Mouse (Mus musculus) bone marrow, adult 2 months (tissue): ENCODE results near the gene Sbno1. TPM values are rescaled to one million over a fixed set of nuclear protein-coding genes. Genes with fewer than 3 reads are reported as not detected.

Experiments
- H3K27ac ChIP-seq: fragments of 200-500 bp; 2 replicates; pipeline ENCODE4 v1.5.1; 2012; ENCODE audit warnings: low read depth, mild to moderate bottlenecking, control low read depth, inconsistent platforms, low read length; ENCODE audit not compliant: control insufficient read depth, poor library complexity, insufficient read depth
- H3K4me1 ChIP-seq: fragments of 200-500 bp; 2 replicates; pipeline ENCODE4 v1.6.1; 2011; ENCODE audit warnings: low read length; ENCODE audit not compliant: control insufficient read depth, insufficient read depth
- H3K4me3 ChIP-seq: fragments of 200-500 bp; replicated peaks from 2 replicates; pipeline ENCODE3; 2011; ENCODE audit warnings: mild to moderate bottlenecking, low read depth, low read length, control low read depth; ENCODE audit not compliant: control insufficient read depth
- CTCF ChIP-seq: fragments of 200-500 bp; IDR thresholded peaks from 2 replicates; pipeline ENCODE4 v1.5.1; 2011; ENCODE audit warnings: low read length, control low read depth; ENCODE audit not compliant: control insufficient read depth, insufficient read depth
- POLR2A ChIP-seq: fragments of 200-500 bp; IDR thresholded peaks from 2 replicates; pipeline ENCODE4 v1.6.1; 2011; ENCODE audit warnings: low read depth, mild to moderate bottlenecking, control low read depth, low read length, borderline replicate concordance; ENCODE audit not compliant: control insufficient read depth
- WGBS: fragments of 180-500 bp; shearing (Covaris S2); methylation state at CpG from one replicate; pipeline ENCODE4 v1.1.7; 2018; 5-methylcytosine and 5-hydroxymethylcytosine counted together
- polyA plus RNA-seq: library from polyadenylated mRNA; stranded (reverse); fragments of >200 nt; gene quantifications from 2 replicates; pipeline ENCODE4 v1.2.4, GENCODE M21; 2011; ENCODE audit warnings: low replicate concordance; ENCODE audit not compliant: missing spikeins, insufficient read depth, insufficient read length

Gene Sbno1
- polyA plus RNA-seq, 1 experiment, result 50.4 TPM

DNA sequence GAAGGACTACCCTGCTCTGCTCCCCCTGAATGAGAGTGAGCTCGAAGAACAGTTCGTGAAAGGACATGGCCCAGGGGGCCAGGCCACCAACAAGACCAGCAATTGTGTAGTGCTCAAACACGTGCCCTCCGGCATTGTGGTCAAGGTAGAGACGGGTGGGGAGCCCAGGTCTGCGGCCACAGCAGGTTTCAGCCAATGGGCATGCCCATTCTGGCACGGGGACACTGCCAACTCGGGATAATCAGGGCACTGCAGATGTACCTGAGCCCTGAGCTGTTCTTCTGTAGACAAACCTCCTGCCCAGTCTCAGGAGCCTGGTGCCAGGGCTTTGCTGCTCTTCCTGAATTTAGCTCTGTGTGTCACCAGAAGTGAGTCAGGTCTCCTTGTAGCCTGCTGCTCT, 87.0 kb downstream of the Sbno1 start:
- no peak overlapping the region for H3K4me3 ChIP-seq
- no peak overlapping the region for H3K27ac ChIP-seq
- no peak for TF ChIP-seq CTCF
- TF ChIP-seq POLR2A, result no peak
- H3K4me1 ChIP-seq, result no peaks in the 10 kb centered on the region
- 80% methylated on average over 8 of the region's 8 CpGs for WGBS

DNA sequence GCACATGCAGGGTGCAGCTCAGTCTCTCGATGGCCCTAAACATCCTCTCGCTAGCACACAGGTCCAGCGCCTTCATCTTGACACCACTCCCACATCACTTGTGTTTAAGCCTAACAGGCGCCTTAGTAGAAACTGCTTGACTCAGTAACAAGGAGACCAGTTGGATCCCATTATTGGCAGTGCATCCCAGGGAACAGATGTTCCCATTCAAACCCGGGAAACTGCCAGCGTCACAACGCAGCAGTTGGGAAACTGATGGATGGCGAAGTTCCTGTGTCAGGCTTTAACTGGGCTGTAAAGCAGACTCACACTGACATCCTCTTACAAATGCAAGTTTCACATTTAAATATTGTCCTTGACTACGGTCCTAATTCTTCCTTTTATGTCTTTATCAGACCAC, 87.9 kb downstream of the Sbno1 start:
- 84% methylated on average over 9 of the region's 9 CpGs for WGBS
- H3K4me3 ChIP-seq, result no peak overlapping the region
- no peaks in the 10 kb centered on the region for H3K4me1 ChIP-seq
- TF ChIP-seq POLR2A (no peak), CTCF (no peak)
- H3K27ac ChIP-seq, result no peak overlapping the region

DNA sequence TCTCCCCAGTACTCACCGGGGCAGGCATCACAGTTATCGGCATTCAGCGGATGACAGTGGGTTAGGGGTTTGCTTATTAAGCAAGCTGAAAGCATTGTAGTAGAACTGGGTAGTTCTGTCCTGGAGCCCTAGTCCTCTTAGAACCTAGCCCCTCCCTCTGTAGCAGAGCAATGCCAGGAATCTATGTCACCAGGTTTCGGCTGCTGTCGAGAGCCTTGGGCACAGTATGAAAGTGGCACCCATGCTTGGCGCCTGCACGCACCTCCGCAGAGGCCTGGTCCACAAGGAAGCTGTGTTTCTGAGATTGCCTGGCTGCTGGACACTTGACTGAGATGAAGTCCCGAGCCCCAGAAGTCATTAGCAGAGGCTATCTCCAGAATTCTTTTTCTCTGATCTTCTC, 88.7 kb downstream of the Sbno1 start:
- TF ChIP-seq POLR2A, result no peak
- no peak for TF ChIP-seq CTCF
- WGBS, result 85% methylated on average over 9 of the region's 9 CpGs
- H3K4me1 ChIP-seq, result no peaks in the 10 kb centered on the region
- H3K27ac ChIP-seq, result no peak overlapping the region
- no peak overlapping the region for H3K4me3 ChIP-seq

DNA sequence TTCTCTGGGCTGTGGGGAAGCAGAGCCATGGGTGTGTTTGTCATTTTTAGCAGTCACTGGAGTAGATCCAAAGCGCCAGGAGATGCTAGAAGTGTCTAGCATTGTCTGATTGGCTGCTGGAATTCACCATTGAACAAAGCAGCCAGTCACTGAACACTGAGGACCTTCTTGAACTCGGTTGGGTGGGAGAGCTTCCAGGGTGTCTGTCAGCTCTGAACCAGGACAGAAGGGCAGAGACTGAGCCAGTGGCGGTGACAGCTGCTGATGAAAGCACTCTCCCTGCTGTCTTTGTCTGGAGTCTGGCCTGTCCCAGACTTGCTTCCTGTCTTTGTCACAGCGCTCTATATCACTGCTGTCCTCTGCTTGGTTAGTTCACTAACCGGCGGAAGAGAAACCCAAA, 91.4 kb downstream of the Sbno1 start:
- no peak for TF ChIP-seq CTCF
- 73% methylated on average over 6 of the region's 6 CpGs for WGBS
- Histone ChIP-seq H3K4me3 (no peak overlapping the region), H3K4me1 (no peaks in the 10 kb centered on the region), H3K27ac (no peak overlapping the region)

DNA sequence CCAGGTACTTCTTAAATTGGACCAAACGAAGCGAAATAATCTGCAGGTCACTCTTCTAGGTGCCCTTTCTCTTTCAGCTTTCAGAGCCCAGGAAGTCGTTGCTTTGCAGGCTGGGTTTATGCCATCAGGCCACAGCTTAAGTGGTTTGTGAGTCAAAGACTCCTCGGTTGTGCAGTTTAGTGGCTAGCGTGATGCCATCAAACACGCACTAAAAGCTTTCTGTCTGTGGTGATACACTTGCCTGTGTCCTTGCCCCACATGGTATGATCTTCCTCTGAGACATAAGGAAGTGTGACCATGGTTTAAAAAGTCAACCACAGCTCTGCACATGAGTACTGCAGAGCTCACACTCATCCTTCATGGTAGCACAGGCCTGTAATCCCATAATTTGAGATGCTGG, 95.7 kb downstream of the Sbno1 start:
- Histone ChIP-seq H3K4me1 (peaks cover 3% of the 10 kb centered on the region; the same call in 1 of the 2 replicates), H3K27ac (no peak overlapping the region), H3K4me3 (no peak overlapping the region)
- WGBS, result 76% methylated on average over 6 of the region's 6 CpGs
- TF ChIP-seq POLR2A (no peak), CTCF (no peak)

DNA sequence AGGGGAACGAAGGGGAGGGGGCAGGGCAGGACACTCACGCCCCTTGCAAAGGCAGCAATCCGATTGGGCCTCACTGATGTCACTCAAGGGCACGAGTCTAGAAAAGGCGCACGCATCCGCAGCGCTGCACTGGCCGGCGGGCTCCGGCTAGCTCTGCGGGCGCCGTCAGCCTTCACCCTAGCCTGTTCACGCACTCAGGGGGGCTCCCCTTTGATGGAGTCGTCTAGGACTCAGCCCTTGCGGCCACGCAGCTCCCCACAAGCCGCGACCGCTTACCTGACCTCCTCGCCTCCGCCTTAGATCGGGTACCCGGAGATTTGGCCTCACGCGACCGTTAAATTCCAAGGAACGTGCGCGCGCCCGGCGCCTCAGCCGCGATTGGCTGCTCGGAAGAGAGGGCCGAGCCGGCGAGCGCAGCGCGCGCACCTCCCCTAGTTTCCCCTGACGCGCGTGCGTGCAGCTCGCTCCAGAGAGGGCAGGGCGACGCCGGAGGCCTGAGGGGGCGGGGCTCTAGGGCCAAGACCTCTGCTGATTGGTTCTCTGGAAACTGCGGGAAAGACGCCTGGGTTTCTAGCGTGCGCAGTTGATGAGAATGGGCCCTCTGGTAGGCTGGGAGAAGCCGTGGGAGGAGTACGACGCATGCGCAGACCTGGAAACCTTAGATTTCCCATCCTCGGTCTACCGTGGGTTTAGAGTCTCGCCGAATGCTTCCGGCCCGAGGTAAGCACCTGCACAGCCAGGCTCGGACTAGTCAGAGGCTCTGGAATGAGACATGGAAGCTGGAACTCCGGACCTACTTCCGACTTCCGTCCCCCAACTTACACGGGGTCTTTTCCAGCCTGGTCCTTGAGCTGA, 98.1 kb downstream of the Sbno1 start, which contains the start of the genes Mphosph9 and 2810006K23Rik:
Gene Mphosph9 (minus strand): TSS at position 463 of the 855 bp plus-strand sequence.
Gene 2810006K23Rik (plus strand): TSS at position 580 of the 855 bp plus-strand sequence.
- peak within 1 kb of the TSS; percentile 95 for H3K4me3 ChIP-seq
- peak; percentile 99 for TF ChIP-seq POLR2A
- TF ChIP-seq CTCF, result 0 out of 2 replicates have a peak, but pooled peaks have one; percentile 1
- peak within 1 kb of the TSS; percentile 95 for H3K27ac ChIP-seq
- H3K4me1 ChIP-seq, result peaks cover 3% of the 10 kb centered on the region; the same call in 1 of the 2 replicates
- WGBS, result under 1% methylated on average over 72 of the region's 72 CpGs

DNA sequence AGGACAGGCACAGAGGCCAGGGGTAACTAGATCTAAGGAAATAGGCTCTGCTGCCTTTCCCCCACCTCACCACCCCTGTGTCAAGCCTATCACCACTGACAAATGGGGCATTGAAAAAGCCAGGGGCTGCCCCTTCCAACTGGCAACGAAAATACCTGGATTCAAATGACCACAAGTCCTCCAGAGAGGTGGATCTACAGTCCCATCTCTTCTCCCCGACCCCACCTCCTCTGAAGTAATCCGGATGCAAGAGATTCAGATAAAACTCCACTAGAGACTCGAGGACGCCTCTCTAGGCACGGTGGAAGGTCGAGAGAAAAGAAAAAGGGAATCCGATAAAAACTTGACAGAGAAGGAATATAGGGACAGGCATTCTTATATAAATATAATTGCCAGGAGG, 99.0 kb downstream of the Sbno1 start:
- Histone ChIP-seq H3K4me3 (peak overlapping the region; percentile 27), H3K4me1 (peaks cover 3% of the 10 kb centered on the region; the same call in 1 of the 2 replicates), H3K27ac (no peak overlapping the region)
- TF ChIP-seq POLR2A, result no peak
- under 1% methylated on average over 8 of the region's 8 CpGs for WGBS

Other genes starting within 250 kb of the Sbno1 start
- gene Pitpnm2, start 176.2 kb downstream of the Sbno1 start, polyA plus RNA-seq, result 10.8 and 11.6 TPM in 2 replicates
- 7.1 and 10.3 TPM in 2 replicates for gene Mphosph9, start 98.0 kb downstream of the Sbno1 start, polyA plus RNA-seq
- 3.1 and 6.3 TPM in 2 replicates for gene 2810006K23Rik, start 97.9 kb downstream of the Sbno1 start, polyA plus RNA-seq
- 35.9 and 43.9 TPM in 2 replicates for gene Cdk2ap1, start 62.9 kb downstream of the Sbno1 start, polyA plus RNA-seq
- gene Kmt5a, start 13.9 kb upstream of the Sbno1 start, polyA plus RNA-seq, result 100.0 and 137 TPM in 2 replicates
- gene Rilpl2, start 52.4 kb upstream of the Sbno1 start, polyA plus RNA-seq, result 13.5 and 18.3 TPM in 2 replicates
- 12.7 and 24.2 TPM in 2 replicates for gene Snrnp35, start 57.1 kb upstream of the Sbno1 start, polyA plus RNA-seq
- gene Rilpl1, start 105.4 kb upstream of the Sbno1 start, polyA plus RNA-seq, result 1.4 and 6.2 TPM in 2 replicates
- 117 TPM in 2 replicates for gene Tmed2, start 114.7 kb upstream of the Sbno1 start, polyA plus RNA-seq
- gene Ddx55, start 126.9 kb upstream of the Sbno1 start, polyA plus RNA-seq, result 11.7 and 22.9 TPM in 2 replicates
- gene Eif2b1, start 153.1 kb upstream of the Sbno1 start, polyA plus RNA-seq, result 14.9 and 16.6 TPM in 2 replicates
- gene Gtf2h3, start 153.1 kb upstream of the Sbno1 start, polyA plus RNA-seq, result 7.8 and 8.3 TPM in 2 replicates
- 10.5 and 23.4 TPM in 2 replicates for gene Atp6v0a2, start 202.6 kb upstream of the Sbno1 start, polyA plus RNA-seq